Mouse (Mus musculus) thymus, adult 2 months (tissue): ENCODE data around the gene Gabrb1.

ENCODE experiments used
- CTCF ChIP-seq: fragments of 200-500 bp; IDR thresholded peaks from 2 replicates; pipeline ENCODE4 v1.5.1; 2012; ENCODE audit warnings: mild to moderate bottlenecking, control low read depth, low read length, moderate library complexity, borderline replicate concordance; ENCODE audit not compliant: control insufficient read depth, poor library complexity, insufficient read depth; ENCODE audit errors: extremely low read depth
- POLR2A ChIP-seq: fragments of 200-500 bp; IDR thresholded peaks from 2 replicates; pipeline ENCODE4 v1.6.1; 2012; ENCODE audit warnings: mild to moderate bottlenecking, low read length, control low read depth, moderate library complexity; ENCODE audit not compliant: control insufficient read depth, poor library complexity, insufficient read depth; ENCODE audit errors: extremely low read depth

DNA sequence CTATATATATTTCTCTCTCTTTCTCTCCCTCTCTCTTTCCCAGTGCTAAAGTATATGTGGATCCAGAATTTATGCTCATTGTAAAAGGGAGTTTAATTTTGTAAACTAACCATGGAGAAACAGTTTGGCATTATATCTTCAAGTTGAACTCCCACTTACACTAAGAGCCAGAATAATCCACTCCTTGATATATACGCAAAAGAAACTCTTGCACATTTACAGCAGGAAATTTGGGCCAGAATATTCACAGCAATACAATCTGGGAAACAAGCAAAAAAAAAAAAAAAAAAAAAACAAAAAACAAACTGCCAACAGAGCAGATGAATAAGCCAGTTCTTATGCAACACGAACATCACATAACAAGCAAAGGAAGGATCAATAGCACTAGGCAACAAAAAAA lies 9.8 kb upstream of the Gabrb1 start:
- TF ChIP-seq CTCF (no peak), POLR2A (no peak)
